Mouse (Mus musculus): ENCODE measurements around the gene Fbrsl1. TPM values are rescaled to one million over a fixed set of nuclear protein-coding genes. Genes with fewer than 3 reads are reported as not detected.
"Not testable (repeated sequence)": the region's sequence is repeated elsewhere in the genome, so short reads cannot be mapped to it uniquely, and the experiment has no call there.

Gene Fbrsl1
- total RNA-seq, 2 experiments from 2014 or later, result 38.5 to 50.5 TPM

- intact Hi-C loops (cut with DNase I), result no loop called here
- DNase-seq, result peak in 1 of 2 experiments; percentile 35
Measured at GRCm38 (mm10) chr5:110458936-110459335, 10.6 kb upstream of the Fbrsl1 start.

GRCm38 (mm10) chr5:110455272-110455671, 7.0 kb upstream of the Fbrsl1 start:
- intact Hi-C loops (cut with DNase I), result no loop called here

GRCm38 (mm10) chr5:110449294-110449693, 991 bp upstream of the Fbrsl1 start:
- intact Hi-C loops (cut with DNase I), result loop anchor here (5.0 kb wide), 1 partner anchor 162 kb away; the partner anchor contains the start of genes Pole and Pxmp2
- no peak for DNase-seq

More at GRCm38 (mm10) chr5:110455272-110455671, 7.0 kb upstream of the Fbrsl1 start:
- no peak for DNase-seq

GRCm38 (mm10) chr5:110447720-110448435, 425 bp downstream of the Fbrsl1 start:
- peak in 1 of 2 experiments; percentile 43 for DNase-seq
- intact Hi-C loops (cut with DNase I), result loop anchor here (5.0 kb wide), 1 partner anchor 161 kb away; the partner anchor contains the start of genes Pole and Pxmp2

GRCm38 (mm10) chr5:110444509-110444908, 3.8 kb downstream of the Fbrsl1 start:
- no peak for DNase-seq
- intact Hi-C loops (cut with DNase I), result no loop called here

- intact Hi-C loops (cut with DNase I), result no loop called here
Measured at GRCm38 (mm10) chr5:110442966-110443590, 5.2 kb downstream of the Fbrsl1 start.

GRCm38 (mm10) chr5:110439565-110440310, 8.6 kb downstream of the Fbrsl1 start:
- intact Hi-C loops (cut with DNase I), result no loop called here
- DNase-seq, result peak; percentile 61 to 66

More at GRCm38 (mm10) chr5:110442966-110443590, 5.2 kb downstream of the Fbrsl1 start:
- DNase-seq, result no peak

GRCm38 (mm10) chr5:110438591-110438990, 9.7 kb downstream of the Fbrsl1 start:
- no peak for DNase-seq
- intact Hi-C loops (cut with DNase I), result no loop called here

- intact Hi-C loops (cut with DNase I), result no loop called here
- DNase-seq, result no peak
Measured at GRCm38 (mm10) chr5:110437632-110438261, 10.6 kb downstream of the Fbrsl1 start.

GRCm38 (mm10) chr5:110436166-110436565, 12.1 kb downstream of the Fbrsl1 start:
- intact Hi-C loops (cut with DNase I); DNase-seq: not testable (repeated sequence)

- intact Hi-C loops (cut with DNase I), result no loop called here
- DNase-seq, result no peak
Measured at GRCm38 (mm10) chr5:110434816-110435215, 13.5 kb downstream of the Fbrsl1 start.

GRCm38 (mm10) chr5:110429045-110429444, 19.3 kb downstream of the Fbrsl1 start:
- DNase-seq, result peak; percentile 46 to 52
- intact Hi-C loops (cut with DNase I), result loop anchor here (1.0 to 2.0 kb wide), 3 partner anchors 42 to 72 kb away; no protein-coding TSS in a partner anchor

GRCm38 (mm10) chr5:110428290-110428689, 20.0 kb downstream of the Fbrsl1 start:
- intact Hi-C loops (cut with DNase I), result loop anchor here (2.0 kb wide), 2 partner anchors 41 to 51 kb away; no protein-coding TSS in a partner anchor
- no peak for DNase-seq

- intact Hi-C loops (cut with DNase I), result no loop called here
- DNase-seq, result no peak
Measured at GRCm38 (mm10) chr5:110425187-110425586, 23.1 kb downstream of the Fbrsl1 start.

- no peak for DNase-seq
- intact Hi-C loops (cut with DNase I), result no loop called here
Measured at GRCm38 (mm10) chr5:110424204-110424603, 24.1 kb downstream of the Fbrsl1 start.

- intact Hi-C loops (cut with DNase I), result no loop called here
- no peak for DNase-seq
Measured at GRCm38 (mm10) chr5:110421393-110421792, 26.9 kb downstream of the Fbrsl1 start.

GRCm38 (mm10) chr5:110420950-110421349, 27.4 kb downstream of the Fbrsl1 start:
- intact Hi-C loops (cut with DNase I), result no loop called here

GRCm38 (mm10) chr5:110420201-110420600, 28.1 kb downstream of the Fbrsl1 start:
- no peak for DNase-seq
- intact Hi-C loops (cut with DNase I), result no loop called here

More at GRCm38 (mm10) chr5:110420950-110421349, 27.4 kb downstream of the Fbrsl1 start:
- no peak for DNase-seq

GRCm38 (mm10) chr5:110418523-110418911, 29.8 kb downstream of the Fbrsl1 start:
- no peak for DNase-seq

GRCm38 (mm10) chr5:110417756-110418522, 30.4 kb downstream of the Fbrsl1 start:
- intact Hi-C loops (cut with DNase I), result no loop called here
- no peak for DNase-seq

More at GRCm38 (mm10) chr5:110418523-110418911, 29.8 kb downstream of the Fbrsl1 start:
- intact Hi-C loops (cut with DNase I), result no loop called here
